Mouse (Mus musculus): Measurements from ENCODE around the gene Cd300lf.

DNA sequence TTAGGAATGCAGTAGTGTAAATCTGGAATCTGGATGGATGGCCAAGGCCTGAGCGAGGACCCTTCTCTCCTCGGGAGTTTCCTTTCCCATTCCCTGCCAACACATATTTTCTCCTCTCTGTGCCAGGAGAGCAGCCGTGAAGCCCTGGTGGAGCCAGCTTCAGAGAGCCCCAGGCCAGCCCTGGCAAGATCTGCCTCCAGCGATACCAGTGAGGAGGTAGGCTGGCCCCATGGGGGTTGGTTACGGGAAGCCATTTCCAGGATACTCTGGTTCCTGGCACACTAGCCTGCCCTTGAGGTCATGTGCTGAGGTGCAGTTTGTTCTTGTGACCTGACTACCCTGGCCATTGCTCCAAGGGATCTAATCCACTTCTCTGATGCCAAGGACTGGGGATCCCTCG lies 46.1 kb upstream of the Cd300lf start:
- TF ChIP-seq POLR2A (IDR thresholded peaks at IDR 0.05; ENCODE audit: low read depth, low read length) (no peak), CHD2 (IDR thresholded peaks at IDR 0.05; ENCODE audit: low read length) (no peak), CTCF (conservative IDR thresholded peaks at IDR 0.05 in 1 of 2, IDR thresholded peaks at IDR 0.05 in 1 of 2; ENCODE audit: low read depth in 2 of 2, low read length in 2 of 2) (no peak), MAX (IDR thresholded peaks at IDR 0.05; ENCODE audit: low read length) (no peak), MXI1 (IDR thresholded peaks at IDR 0.05; ENCODE audit: low read depth, low read length) (no peak), CHD1 (IDR thresholded peaks at IDR 0.05; ENCODE audit: low read depth, low read length) (no peak)
